8 mouse cellular contexts compared by ENCODE assay signal in the genomic region with DNA sequence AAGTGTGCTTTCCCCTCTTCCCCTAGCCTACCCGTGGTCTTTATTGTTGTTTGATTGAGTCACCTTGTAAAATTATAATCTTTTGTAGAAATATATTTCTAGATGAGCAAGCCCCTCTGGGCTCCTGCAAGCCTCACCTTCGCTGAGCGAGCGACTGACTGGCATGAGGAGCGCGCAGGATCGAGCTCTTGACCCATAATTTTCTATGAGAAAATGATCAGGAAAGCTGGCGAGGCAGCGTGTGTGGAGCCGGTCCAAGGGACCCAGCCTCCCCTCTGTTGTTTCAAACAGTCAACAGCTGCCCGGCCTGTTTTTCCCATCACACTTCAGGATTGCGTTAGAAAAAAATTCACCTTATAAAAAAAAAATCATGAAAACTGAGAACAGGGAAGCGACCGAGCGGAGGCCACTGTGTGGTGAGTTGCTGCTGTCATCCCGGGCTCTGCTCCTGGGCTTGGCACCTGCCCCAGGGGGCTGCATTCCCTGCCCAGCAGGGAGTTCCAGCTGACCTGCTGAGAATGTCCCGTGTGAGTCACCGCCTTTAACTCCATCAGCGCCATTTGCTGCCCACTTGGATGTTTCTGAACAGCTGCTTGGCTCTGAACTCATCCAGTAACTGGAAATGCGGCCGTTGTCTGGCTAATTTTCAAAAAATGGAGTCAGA.
DNase-seq lines count a peak whose midpoint lies in the region; ATAC-seq and TF ChIP-seq lines count a peak whose summit lies in the region.

No protein-coding gene starts in this region.

- peaks cover 7% of the 10 kb centered on the region for H3K4me1 ChIP-seq in hindbrain, embryonic 13.5 days (replicated peaks)
- no peaks in the 10 kb centered on the region; the same call in 1 of the 2 replicates for H3K4me1 ChIP-seq in lung, embryonic 14.5 days (ENCODE audit: insufficient read depth)

- no peaks in the 10 kb centered on the region for H3K79me2 ChIP-seq in C2C12 (ENCODE audit: control insufficient read depth, insufficient read depth)

- H3K27me3 ChIP-seq in C2C12 (ENCODE audit: control insufficient read depth, insufficient read depth, insufficient read length): no peaks in the 10 kb centered on the region
- peaks cover 3% of the 10 kb centered on the region; the same call in 1 of the 2 replicates for H3K27me3 ChIP-seq in hindbrain, embryonic 13.5 days
- H3K27me3 ChIP-seq in lung, embryonic 14.5 days (ENCODE audit: insufficient read depth, low read length): no peaks in the 10 kb centered on the region

- ATAC-seq in hindbrain, embryonic 13.5 days (ENCODE audit: low FRiP score): no peak
- peak; percentile 60; the same call in 1 of the 2 replicates for ATAC-seq in lung, embryonic 14.5 days (ENCODE audit: insufficient read depth)

- no peak for TF ChIP-seq CTCF in C2C12 (IDR thresholded peaks at IDR 0.05; ENCODE audit: control insufficient read depth, insufficient read depth, insufficient read length)
- no peak for TF ChIP-seq CTCF in gastrocnemius, adult 2 months (IDR thresholded peaks at IDR 0.05)
- no peak for TF ChIP-seq CTCF in lung, embryonic 14.5 days (IDR thresholded peaks at IDR 0.05; ENCODE audit: low read depth)

- 6% methylated on average over 21 of the region's 21 CpGs for WGBS in hindbrain, embryonic 13.5 days
- WGBS in lung, embryonic 14.5 days: 8% methylated on average over 21 of the region's 21 CpGs

- no peaks in the 10 kb centered on the region for H3K79me3 ChIP-seq in C2C12 (ENCODE audit: low read depth)

- peak; percentile 30 to 39 for DNase-seq in adrenal gland, adult 18-20 months (ENCODE audit: low spot score in 2 of 2)
- peak; percentile 83 for DNase-seq in gastrocnemius, adult 2 months
- peak; percentile 60 for DNase-seq in lung, embryonic 14.5 days
- peak; percentile 48 for DNase-seq in retina, embryonic 14.5 days (ENCODE audit: low spot score)
- DNase-seq in layer of hippocampus, postnatal 14 days (ENCODE audit: low spot score in 2 of 2): no peak
- no peak for DNase-seq in layer of hippocampus, adult 8-10 months (ENCODE audit: low spot score in 2 of 2)

- H3K4me2 ChIP-seq in hindbrain, embryonic 13.5 days: peak overlapping the region; percentile 48
- H3K4me2 ChIP-seq in lung, embryonic 14.5 days: peak overlapping the region; percentile 50

- peak overlapping the region; percentile 8 for H3K4me3 ChIP-seq in C2C12 (ENCODE audit: insufficient read depth, poor library complexity, severe bottlenecking)
- H3K4me3 ChIP-seq in gastrocnemius, adult 2 months: peak overlapping the region; percentile 61
- H3K4me3 ChIP-seq in hindbrain, embryonic 13.5 days: peak overlapping the region; percentile 11; the same call in 1 of the 2 replicates
- H3K4me3 ChIP-seq in lung, embryonic 14.5 days (ENCODE audit: low read depth, low read length): no peak overlapping the region; the same call in 1 of the 2 replicates

- no peak overlapping the region for H3ac ChIP-seq in C2C12 (ENCODE audit: control insufficient read depth, insufficient read length, low read depth)

- no peaks in the 10 kb centered on the region for H3K9me3 ChIP-seq in hindbrain, embryonic 13.5 days
- no peaks in the 10 kb centered on the region for H3K9me3 ChIP-seq in lung, embryonic 14.5 days (ENCODE audit: low read depth, low read length)

- no peak overlapping the region for H3K9ac ChIP-seq in hindbrain, embryonic 13.5 days
- no peak overlapping the region for H3K9ac ChIP-seq in lung, embryonic 14.5 days

- H3K36me3 ChIP-seq in C2C12 (ENCODE audit: control insufficient read depth, insufficient read depth): no peaks in the 10 kb centered on the region
- no peaks in the 10 kb centered on the region for H3K36me3 ChIP-seq in hindbrain, embryonic 13.5 days
- no peaks in the 10 kb centered on the region for H3K36me3 ChIP-seq in lung, embryonic 14.5 days (ENCODE audit: insufficient read depth)

- peak overlapping the region; percentile 64 for H3K27ac ChIP-seq in gastrocnemius, adult 2 months
- no peak overlapping the region for H3K27ac ChIP-seq in hindbrain, embryonic 13.5 days
- H3K27ac ChIP-seq in lung, embryonic 14.5 days (ENCODE audit: low read depth): no peak overlapping the region

- intact Hi-C loops in gastrocnemius, adult 2 months (cut with DNase I): loop anchor here (1.0 kb wide), 1 partner anchor 31 kb away; no protein-coding TSS in a partner anchor

TF ChIP-seq in C2C12, 6 proteins besides CTCF, POLR2A, EP300 and RAD21:
- TF ChIP-seq MAX (IDR thresholded peaks at IDR 0.05) (peak; percentile 90), MYOD1 (IDR thresholded peaks at IDR 0.05; ENCODE audit: control insufficient read depth, insufficient read length, low read depth) (peak; percentile 99), USF1 (IDR thresholded peaks at IDR 0.05; ENCODE audit: low read depth) (no peak), CEBPB (IDR thresholded peaks at IDR 0.05; ENCODE audit: low read depth) (peak; percentile 44), FOSL1 (IDR thresholded peaks at IDR 0.05; ENCODE audit: insufficient read depth, low read length, poor library complexity, severe bottlenecking) (peak; percentile 95), MYOG (IDR thresholded peaks at IDR 0.05; ENCODE audit: control insufficient read depth, extremely low read depth, insufficient read length) (no peak)

Comparison
In these comparisons a context has a peak if more than half of its experiments do, and no peak if none do; other contexts are left out.
1. DNase-seq: peak in adrenal gland, adult 18-20 months (2 of 2), gastrocnemius, adult 2 months (single experiment), lung, embryonic 14.5 days (single experiment) and retina, embryonic 14.5 days (single experiment); none in layer of hippocampus, postnatal 14 days (0 of 2) and layer of hippocampus, adult 8-10 months (0 of 2).